Mouse (Mus musculus) skeletal muscle tissue, adult 2 months (tissue): ENCODE measurements at regions not wholly inside any gene's neighbourhood (a gene's known extent, or its start where the extent isn't known, plus 50 kb on each side); places are given as distances from the start of the nearest gene placed in this dataset.

Source experiments
- DNase-seq: peaks from one replicate; pipeline ENCODE4 v3.0.0-alpha.2; 2012; ENCODE audit warnings: low read depth, low spot score

DNA sequence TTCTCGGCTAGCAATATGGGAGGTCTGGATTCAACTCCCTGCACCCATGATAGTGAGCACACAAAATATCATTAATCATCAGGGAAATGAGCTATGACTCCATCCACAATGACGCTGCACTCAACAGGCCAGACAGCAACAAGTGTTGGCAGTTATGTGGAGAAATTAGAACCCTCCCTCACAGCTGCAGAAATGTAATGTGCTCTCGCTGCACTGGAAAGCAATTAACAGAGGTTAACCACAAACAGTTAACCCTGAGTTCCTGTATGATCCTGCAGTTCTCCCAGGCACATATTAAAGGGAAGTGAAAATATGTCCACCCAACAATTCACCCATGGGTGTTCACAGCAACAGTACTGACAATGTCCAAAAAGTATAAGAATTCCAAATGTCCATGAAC is 54.0 kb upstream of the Jade2 start:
- no peak for DNase-seq

DNA sequence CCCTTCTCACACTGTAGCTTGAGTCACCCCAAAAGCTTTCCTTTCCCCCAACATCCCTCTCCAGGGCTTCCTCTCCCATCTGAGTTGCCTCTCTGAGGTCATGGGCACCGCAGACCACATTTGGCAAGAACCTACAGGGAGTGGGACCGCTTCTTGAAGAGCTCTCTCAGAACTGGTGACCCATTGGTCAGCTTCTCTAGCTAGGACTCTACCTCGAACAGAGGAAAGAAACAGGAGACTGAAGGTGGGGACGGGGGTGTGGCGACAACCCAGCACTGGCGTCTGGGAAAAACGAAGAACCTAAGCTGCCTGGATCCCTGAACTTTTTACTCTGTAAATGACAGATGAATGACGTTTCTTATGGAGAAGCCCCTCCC is 51.8 kb upstream of the Cdkn2aipnl start:
- DNase-seq = no peak

DNA sequence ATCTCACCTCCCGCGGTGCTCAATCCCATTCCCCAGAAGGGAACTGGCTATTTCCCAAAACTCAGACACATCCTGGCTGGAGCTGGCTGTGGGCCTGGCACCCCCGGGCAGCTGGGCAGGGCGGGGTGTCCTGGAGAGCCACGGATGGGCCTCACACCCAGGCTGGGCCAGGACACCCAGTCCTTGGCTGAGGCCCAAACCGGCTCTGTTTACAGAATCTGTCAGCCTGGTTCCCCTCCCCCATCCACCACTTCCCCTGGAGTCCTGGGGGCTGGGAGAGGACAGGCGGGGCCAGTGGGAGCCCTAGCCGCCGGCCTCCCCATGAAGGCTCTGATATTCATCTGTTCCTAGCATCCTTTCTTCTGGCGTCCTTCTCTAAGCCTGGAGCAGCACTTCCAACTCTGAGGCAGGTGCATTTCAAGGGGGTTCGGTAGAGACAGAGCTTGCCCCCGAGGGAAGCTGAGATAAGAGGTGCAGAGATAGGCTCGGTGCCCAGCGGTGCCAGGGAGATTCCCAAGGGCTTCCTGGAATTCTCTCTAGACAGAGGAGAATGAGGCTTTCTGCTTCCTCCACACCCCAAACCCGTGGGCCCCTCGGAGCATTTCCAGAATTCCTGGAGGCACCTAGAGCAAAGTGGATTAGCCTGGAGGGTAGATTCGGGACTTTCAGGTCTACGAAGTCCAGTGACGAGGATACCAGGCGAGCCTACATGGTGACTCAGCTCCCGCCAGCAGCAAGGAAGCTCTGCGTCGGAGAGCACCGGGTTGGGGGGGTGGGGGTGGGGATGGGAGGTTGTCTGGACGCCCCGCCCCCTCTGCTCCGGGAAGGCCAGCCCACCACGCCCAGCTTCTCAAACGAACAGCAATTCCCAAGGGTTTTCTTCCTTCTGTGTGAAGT is 51.2 kb upstream of the Cdkn2aipnl start:
- peak; percentile 99 for DNase-seq
